Mouse (Mus musculus) cerebellum, adult 9-11 months (tissue): ENCODE results near the gene Hoxb5.

Experiments used
- DNase-seq: peaks from one replicate; pipeline ENCODE4 v3.0.0; 2022

Hoxb5 gene

GRCm38 (mm10) chr11:96303151-96304099 is at the start of gene Hoxb5:
Hoxb5 (plus strand) TSS chr11:96303336.
- DNase-seq = no peak

- no peak for DNase-seq
Measured at GRCm38 (mm10) chr11:96254221-96254620, 48.9 kb upstream of the Hoxb5 start.

GRCm38 (mm10) chr11:96255111-96255995 is 47.8 kb upstream of the Hoxb5 start:
- no peak for DNase-seq

GRCm38 (mm10) chr11:96255996-96256445 is 47.1 kb upstream of the Hoxb5 start:
- no peak for DNase-seq

- no peak for DNase-seq
Measured at GRCm38 (mm10) chr11:96257141-96257540, 46.0 kb upstream of the Hoxb5 start.

GRCm38 (mm10) chr11:96259038-96259437 is 44.1 kb upstream of the Hoxb5 start:
- DNase-seq = no peak

GRCm38 (mm10) chr11:96259511-96259910 is 43.6 kb upstream of the Hoxb5 start:
- DNase-seq = no peak

GRCm38 (mm10) chr11:96260310-96260970 is 42.7 kb upstream of the Hoxb5 start:
- DNase-seq = no peak

GRCm38 (mm10) chr11:96261323-96261890 is 41.7 kb upstream of the Hoxb5 start:
- DNase-seq = no peak

- DNase-seq = no peak
Measured at GRCm38 (mm10) chr11:96262262-96262830, 40.8 kb upstream of the Hoxb5 start.

- DNase-seq = no peak
Measured at GRCm38 (mm10) chr11:96263636-96264389, 39.3 kb upstream of the Hoxb5 start.

- no peak for DNase-seq
Measured at GRCm38 (mm10) chr11:96264390-96265020, 38.6 kb upstream of the Hoxb5 start.

- DNase-seq = no peak
Measured at GRCm38 (mm10) chr11:96265954-96266353, 37.2 kb upstream of the Hoxb5 start.

GRCm38 (mm10) chr11:96267021-96267920 is 35.9 kb upstream of the Hoxb5 start:
- no peak for DNase-seq

GRCm38 (mm10) chr11:96268031-96268745 is 34.9 kb upstream of the Hoxb5 start:
- DNase-seq = no peak

GRCm38 (mm10) chr11:96269869-96270268 is 33.3 kb upstream of the Hoxb5 start:
- no peak for DNase-seq

GRCm38 (mm10) chr11:96270996-96271540 is 32.1 kb upstream of the Hoxb5 start, which contains the start of gene Hoxb9:
Hoxb9 (plus strand) TSS chr11:96271457.
- no peak for DNase-seq

- DNase-seq = no peak
Measured at GRCm38 (mm10) chr11:96271541-96272011, 31.6 kb upstream of the Hoxb5 start.
